Mouse (Mus musculus) liver, adult 2 months (tissue): ENCODE results near the gene Ndufb10.

ENCODE experiments used
- CTCF ChIP-seq: fragments of 200-500 bp; IDR thresholded peaks from 2 replicates; pipeline ENCODE4 v1.5.1; 2011; ENCODE audit warnings: low read depth, low read length, control low read depth
- POLR2A ChIP-seq: fragments of 200-500 bp; IDR thresholded peaks from 2 replicates; pipeline ENCODE4 v1.6.1; 2011; ENCODE audit warnings: low read length, control low read depth; ENCODE audit not compliant: insufficient read depth; ENCODE audit errors: extremely low read depth

DNA sequence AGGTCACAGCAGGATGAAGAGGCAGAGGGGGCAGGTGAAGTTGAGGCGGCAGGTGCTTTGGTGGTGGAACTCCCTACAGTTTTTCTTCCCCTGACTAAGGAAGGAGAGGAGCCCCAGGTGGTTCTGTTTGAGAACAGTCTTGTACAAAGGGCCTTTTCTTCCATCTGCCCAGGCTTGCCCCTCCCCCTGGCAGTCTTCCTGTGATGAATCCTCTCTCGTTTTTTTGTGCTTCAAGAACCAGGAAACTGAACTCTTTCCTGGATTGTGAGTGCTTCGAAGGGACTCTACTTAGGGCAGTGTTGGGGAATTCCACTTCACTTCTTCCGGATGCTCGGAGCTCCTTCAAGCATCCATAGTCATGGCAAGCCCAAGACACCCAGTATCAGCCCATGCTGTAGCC lies 26.3 kb downstream of the Ndufb10 start:
- TF ChIP-seq CTCF (no peak), POLR2A (no peak)
